Mouse (Mus musculus) central nervous system, embryonic 14 days (tissue): Measurements from ENCODE around the gene Eid1. TPM values are rescaled to one million over a fixed set of nuclear protein-coding genes. Genes with fewer than 3 reads are reported as not detected.

ENCODE experiments used
- polyA plus RNA-seq: library from polyadenylated mRNA; depleted of rRNA; stranded (reverse); fragments of >200 nt; gene quantifications from 2 replicates; pipeline ENCODE4 v1.2.3, GENCODE M21; 2012; rRNA removed

Eid1 gene
- 280 and 282 TPM in 2 replicates for polyA plus RNA-seq

GRCm38 (mm10) chr2:125672957-125673631, at the start of gene Eid1:
Gene Eid1 (plus strand): TSS chr2:125673095.

GRCm38 (mm10) chr2:125624837-125625351, 48.0 kb upstream of the Eid1 start, which contains the start of gene Cep152:
Gene Cep152 (minus strand): TSS chr2:125625113.

GRCm38 (mm10) chr2:125724086-125724430, 51.2 kb downstream of the Eid1 start, which contains the start of gene Shc4:
Gene Shc4 (minus strand): TSS chr2:125724148.

Other genes with a start within 250 kb of the Eid1 start
- 0.04 and 0.09 TPM in 2 replicates for gene Gm9913, start 168.0 kb upstream of the Eid1 start, polyA plus RNA-seq
- gene Fbn1, start 165.1 kb upstream of the Eid1 start, polyA plus RNA-seq = 5.9 and 13.8 TPM in 2 replicates
- 5.4 and 6.1 TPM in 2 replicates for gene Cep152, start 48.0 kb upstream of the Eid1 start, polyA plus RNA-seq
- 1.6 and 2.7 TPM in 2 replicates for gene Shc4, start 51.1 kb downstream of the Eid1 start, polyA plus RNA-seq
- 19.2 and 19.5 TPM in 2 replicates for gene Secisbp2l, start 109.8 kb downstream of the Eid1 start, polyA plus RNA-seq
- gene Galk2, start 186.0 kb downstream of the Eid1 start, polyA plus RNA-seq = 23.0 and 23.3 TPM in 2 replicates
- gene Cops2, start 186.0 kb downstream of the Eid1 start, polyA plus RNA-seq = 62.9 and 69.5 TPM in 2 replicates